Mouse (Mus musculus) Muller cell, postnatal 12 days (primary cell): ENCODE data around the gene Olfr538.
"Not testable (repeated sequence)": the region's sequence is repeated elsewhere in the genome, so short reads cannot be mapped to it uniquely, and the experiment has no call there.

Source experiments
- DNase-seq: peaks from one replicate; pipeline ENCODE4 v3.0.0-alpha.2; 2015; ENCODE audit errors: inconsistent ontology term

The Olfr538 gene

GRCm38 (mm10) chr7:140567586-140567985, at the start of gene Olfr538:
Gene Olfr538, plus strand, starts transcription at chr7:140567886.
- no peak for DNase-seq

- DNase-seq: no peak
Observed at GRCm38 (mm10) chr7:140539746-140540145, 27.9 kb upstream of the Olfr538 start.

- DNase-seq: not testable (repeated sequence)
Observed at GRCm38 (mm10) chr7:140600969-140601368, 33.3 kb downstream of the Olfr538 start, which contains the start of gene Olfr46. Gene Olfr46, plus strand, starts transcription at chr7:140601269.
